Mouse (Mus musculus) spleen, adult 2 months (tissue): ENCODE measurements at regions not wholly inside any gene's neighbourhood (a gene's known extent, or its start where the extent isn't known, plus 50 kb on each side); places are given as distances from the start of the nearest gene placed in this dataset.
"Not testable (repeated sequence)": the region's sequence is repeated elsewhere in the genome, so short reads cannot be mapped to it uniquely, and the experiment has no call there.

Source experiments
- DNase-seq, 2 experiments: peaks; one replicate each; pipeline versions ENCODE4 v3.0.0 to v3.0.0-alpha.2; 2012 to 2021; ENCODE audit warnings: low spot score in 2 of 2, low read depth in 1 of 2
- H3K27ac ChIP-seq: fragments of 200-500 bp; 2 replicates; pipeline ENCODE4 v1.5.1; 2012; ENCODE audit warnings: low read length, inconsistent platforms; ENCODE audit not compliant: insufficient read depth
- H3K27me3 ChIP-seq: fragments of 200-500 bp; 2 replicates; pipeline ENCODE4 v1.6.1; 2012; ENCODE audit warnings: mild to moderate bottlenecking, moderate library complexity, low read length, inconsistent platforms; ENCODE audit not compliant: control insufficient read depth, insufficient read depth
- H3K36me3 ChIP-seq: fragments of 200-500 bp; 2 replicates; pipeline ENCODE4 v1.6.1; 2012; ENCODE audit warnings: mild to moderate bottlenecking, low read length, inconsistent platforms; ENCODE audit not compliant: control insufficient read depth, insufficient read depth
- H3K4me1 ChIP-seq: fragments of 200-500 bp; 2 replicates; pipeline ENCODE4 v1.6.1; 2011; ENCODE audit warnings: inconsistent platforms; ENCODE audit not compliant: control insufficient read depth, insufficient read depth, insufficient read length
- H3K4me3 ChIP-seq: fragments of 200-500 bp; 2 replicates; pipeline ENCODE4 v1.5.1; 2011; ENCODE audit warnings: mild to moderate bottlenecking, inconsistent platforms; ENCODE audit not compliant: insufficient read depth, insufficient read length; ENCODE audit errors: extremely low read depth
- WGBS: fragments of 180-500 bp; shearing (Covaris S2); methylation state at CpG from one replicate; pipeline ENCODE4 v1.1.7; 2018; 5-methylcytosine and 5-hydroxymethylcytosine counted together

- H3K27me3 ChIP-seq, H3K4me1 ChIP-seq, H3K27ac ChIP-seq, H3K36me3 ChIP-seq, H3K4me3 ChIP-seq: not testable (repeated sequence)
- peak in 1 of 2 experiments; percentile 1 for DNase-seq
- 72% methylated on average over 6 of the region's 6 CpGs for WGBS
Observed at GRCm38 (mm10) chrX:170735786-170736185, 63.3 kb downstream of the Asmt start.

- not testable (repeated sequence) for DNase-seq, H3K27ac ChIP-seq
- WGBS, result no CpG with 5 or more reads among the region's 3 CpGs
Observed at GRCm38 (mm10) chrX:170753507-170754256, 81.2 kb downstream of the Asmt start.

More at GRCm38 (mm10) chrX:170753507-170754256, 81.2 kb downstream of the Asmt start:
- not testable (repeated sequence) for H3K4me3 ChIP-seq, H3K36me3 ChIP-seq, H3K4me1 ChIP-seq, H3K27me3 ChIP-seq
